Mouse (Mus musculus) small intestine, adult 2 months (tissue): ENCODE measurements around the gene Bbs9.

Experiments
- CTCF ChIP-seq: fragments of 200-500 bp; IDR thresholded peaks from 2 replicates; pipeline ENCODE4 v1.5.1; 2012; ENCODE audit warnings: low read depth, mild to moderate bottlenecking, control low read depth, inconsistent platforms, low read length, moderate library complexity, mixed read lengths; ENCODE audit not compliant: insufficient replicate concordance, insufficient read length; ENCODE audit errors: extremely low read depth
- POLR2A ChIP-seq: fragments of 200-500 bp; IDR thresholded peaks from 2 replicates; pipeline ENCODE4 v1.6.1; 2012; ENCODE audit warnings: low read depth, mild to moderate bottlenecking, control low read depth, inconsistent platforms, low read length, moderate library complexity

DNA sequence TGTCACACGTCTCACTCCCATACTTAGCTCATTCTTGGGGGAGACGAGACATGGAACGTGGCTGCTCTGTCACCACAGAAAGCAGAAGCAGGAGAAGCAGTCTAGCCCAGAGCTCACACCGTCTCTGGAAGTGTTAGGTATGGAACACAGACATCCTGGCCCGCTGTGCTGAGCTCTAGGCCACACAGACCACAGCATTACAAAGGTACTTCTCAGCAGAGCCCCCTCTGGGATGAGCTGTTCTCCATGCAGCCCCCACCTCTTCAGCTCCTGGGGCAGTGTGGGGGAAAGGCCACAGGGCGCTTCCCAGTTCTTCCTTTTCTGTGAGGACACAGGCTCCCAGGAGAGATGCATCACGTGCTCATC, 339.6 kb downstream of the Bbs9 start:
- TF ChIP-seq CTCF (no peak), POLR2A (no peak)
